Comparison of ENCODE assay signal across 16 mouse cellular contexts in genomic region chr9:63568314-63568713, GRCm38 (mm10). TPM values are rescaled to one million over a fixed set of nuclear protein-coding genes. Genes with fewer than 3 reads are reported as not detected.
A peak's percentile ranks its signal among the peaks of the same experiment; 100 is the strongest.
DNase-seq lines count a peak whose midpoint lies in the region; ATAC-seq and TF ChIP-seq lines count a peak whose summit lies in the region.
"Had no signal": no experiment of that assay in that cellular context is flagged by ENCODE, and none has a peak within 500 bp of the region (broad histone marks: within the 10 kb centered on the region; RNA-seq: fewer than 3 reads in every experiment).

No protein-coding gene starts in this region.

- H3K4me1 ChIP-seq in forebrain, embryonic 12.5 days, result peaks cover 25% of the 10 kb centered on the region
- H3K4me1 ChIP-seq in forebrain, embryonic 15.5 days, result peaks cover 18% of the 10 kb centered on the region
- peaks cover 22% of the 10 kb centered on the region for H3K4me1 ChIP-seq in hindbrain, embryonic 13.5 days (replicated peaks)
- peaks cover 10% of the 10 kb centered on the region for H3K4me1 ChIP-seq in hindbrain, embryonic 16.5 days (ENCODE audit: control insufficient read depth, insufficient read depth, low read depth, low read length)
- peaks cover 9% of the 10 kb centered on the region for H3K4me1 ChIP-seq in lung, embryonic 16.5 days (replicated peaks; ENCODE audit: control insufficient read depth, insufficient read depth, low read length)
- H3K4me1 ChIP-seq in lung, adult 2 months (ENCODE audit: control insufficient read depth, insufficient read depth, low read length), result no peaks in the 10 kb centered on the region

- WGBS in forebrain, embryonic 12.5 days, result 75% methylated on average over 6 of the region's 6 CpGs
- WGBS in forebrain, embryonic 15.5 days, result 58% methylated on average over 6 of the region's 6 CpGs
- WGBS in hindbrain, embryonic 13.5 days, result 73% methylated on average over 6 of the region's 6 CpGs
- WGBS in hindbrain, embryonic 16.5 days, result 56% methylated on average over 6 of the region's 6 CpGs
- 69% methylated on average over 6 of the region's 6 CpGs for WGBS in lung, embryonic 16.5 days
- WGBS in lung, adult 2 months, result 72% methylated on average over 6 of the region's 6 CpGs

- no peak overlapping the region for H3K4me2 ChIP-seq in forebrain, embryonic 12.5 days
- no peak overlapping the region for H3K4me2 ChIP-seq in forebrain, embryonic 15.5 days (replicated peaks)
- no peak overlapping the region for H3K4me2 ChIP-seq in hindbrain, embryonic 13.5 days
- H3K4me2 ChIP-seq in hindbrain, embryonic 16.5 days (ENCODE audit: low read length), result no peak overlapping the region; the same call in 1 of the 2 replicates
- H3K4me2 ChIP-seq in lung, embryonic 16.5 days (ENCODE audit: low read depth, low read length), result 0 out of 2 replicates have a peak overlapping the region, but pooled peaks have one; percentile 18

- H3K9me3 ChIP-seq in forebrain, embryonic 12.5 days, result no peaks in the 10 kb centered on the region
- no peaks in the 10 kb centered on the region for H3K9me3 ChIP-seq in forebrain, embryonic 15.5 days
- H3K9me3 ChIP-seq in hindbrain, embryonic 13.5 days, result no peaks in the 10 kb centered on the region
- no peaks in the 10 kb centered on the region for H3K9me3 ChIP-seq in hindbrain, embryonic 16.5 days (ENCODE audit: control insufficient read depth, low read length)
- H3K9me3 ChIP-seq in lung, embryonic 16.5 days (ENCODE audit: control insufficient read depth, low read length), result no peaks in the 10 kb centered on the region

- ATAC-seq in forebrain, embryonic 12.5 days (ENCODE audit: low FRiP score), result no peak
- no peak for ATAC-seq in forebrain, embryonic 15.5 days (replicated peaks)
- no peak for ATAC-seq in hindbrain, embryonic 13.5 days (ENCODE audit: low FRiP score)
- no peak for ATAC-seq in hindbrain, embryonic 16.5 days
- no peak for ATAC-seq in lung, embryonic 16.5 days (ENCODE audit: low read depth)
- no peak for ATAC-seq in monocyte, adult 5-6 weeks (replicated peaks; ENCODE audit: insufficient number of reproducible peaks, low FRiP score, low TSS enrichment, poor library complexity, severe bottlenecking)
- ATAC-seq: activated CD4-positive, CD25-positive, alpha-beta regulatory T cell, adult 4 months; lung, postnatal 0 days had no signal

- H3K36me3 ChIP-seq in forebrain, embryonic 12.5 days (replicated peaks), result no peaks in the 10 kb centered on the region
- H3K36me3 ChIP-seq in forebrain, embryonic 15.5 days, result no peaks in the 10 kb centered on the region
- H3K36me3 ChIP-seq in hindbrain, embryonic 13.5 days, result no peaks in the 10 kb centered on the region
- H3K36me3 ChIP-seq in hindbrain, embryonic 16.5 days (ENCODE audit: control insufficient read depth, insufficient read depth, low read length), result no peaks in the 10 kb centered on the region
- no peaks in the 10 kb centered on the region for H3K36me3 ChIP-seq in lung, embryonic 16.5 days (ENCODE audit: control insufficient read depth, insufficient read depth, low read length)

- no peak overlapping the region for H3K4me3 ChIP-seq in forebrain, embryonic 12.5 days (replicated peaks)
- H3K4me3 ChIP-seq in forebrain, embryonic 15.5 days, result no peak overlapping the region
- H3K4me3 ChIP-seq in hindbrain, embryonic 13.5 days, result no peak overlapping the region
- no peak overlapping the region for H3K4me3 ChIP-seq in hindbrain, embryonic 16.5 days (ENCODE audit: low read length)
- no peak overlapping the region for H3K4me3 ChIP-seq in lung, embryonic 16.5 days (ENCODE audit: low read length)
- H3K4me3 ChIP-seq in lung, adult 2 months (replicated peaks; ENCODE audit: extremely low read depth, low read depth, low read length), result no peak overlapping the region

- H3K9ac ChIP-seq in forebrain, embryonic 12.5 days, result no peak overlapping the region
- H3K9ac ChIP-seq in forebrain, embryonic 15.5 days (replicated peaks), result no peak overlapping the region
- H3K9ac ChIP-seq in hindbrain, embryonic 13.5 days, result no peak overlapping the region
- no peak overlapping the region for H3K9ac ChIP-seq in hindbrain, embryonic 16.5 days (ENCODE audit: low read depth, low read length)
- no peak overlapping the region for H3K9ac ChIP-seq in lung, embryonic 16.5 days (ENCODE audit: low read length)

- DNase-seq in lung, adult 2 months, result no peak
- no peak for DNase-seq in right cerebral cortex, postnatal 10 days (ENCODE audit: low spot score in 2 of 2)
- DNase-seq: gastrocnemius, postnatal 14 days; kidney, adult 11 months; thymus, postnatal 25 days had no signal

- peaks cover 35% of the 10 kb centered on the region for H3K27me3 ChIP-seq in forebrain, embryonic 12.5 days
- peaks cover 5% of the 10 kb centered on the region; the same call in 1 of the 2 replicates for H3K27me3 ChIP-seq in forebrain, embryonic 15.5 days
- H3K27me3 ChIP-seq in hindbrain, embryonic 13.5 days, result no peaks in the 10 kb centered on the region
- H3K27me3 ChIP-seq in hindbrain, embryonic 16.5 days (replicated peaks; ENCODE audit: control insufficient read depth, insufficient read depth, low read length), result no peaks in the 10 kb centered on the region
- no peaks in the 10 kb centered on the region for H3K27me3 ChIP-seq in lung, embryonic 16.5 days (ENCODE audit: control insufficient read depth, insufficient read depth, low read depth, low read length)

- H3K27ac ChIP-seq in forebrain, embryonic 12.5 days, result peak overlapping the region; percentile 36; the same call in 1 of the 2 replicates
- H3K27ac ChIP-seq in forebrain, embryonic 15.5 days (replicated peaks), result no peak overlapping the region
- peak overlapping the region; percentile 62 for H3K27ac ChIP-seq in hindbrain, embryonic 13.5 days
- no peak overlapping the region for H3K27ac ChIP-seq in hindbrain, embryonic 16.5 days (ENCODE audit: low read depth, low read length)
- H3K27ac ChIP-seq in lung, embryonic 16.5 days (ENCODE audit: low read length), result no peak overlapping the region

- TF ChIP-seq POLR2A in lung, adult 2 months (IDR thresholded peaks at IDR 0.05; ENCODE audit: borderline replicate concordance, extremely low read depth, low read depth, low read length), result no peak

- TF ChIP-seq CTCF in lung, adult 2 months (IDR thresholded peaks at IDR 0.05; ENCODE audit: insufficient read depth, low read length), result no peak

RNA-seq across cellular contexts. Expression of gene Iqch, which starts 34.0 kb away (rescaled TPM):
- 0.10 TPM in 1 of 2 replicates, not detected in the other for polyA plus RNA-seq in forebrain, embryonic 12.5 days (2016; fragmentation: Nextera tagmentation; extraction: Ambion mirVana)
- 0.13 and 0.15 TPM in 2 replicates for polyA plus RNA-seq in forebrain, embryonic 15.5 days (2015; fragmentation: Nextera tagmentation; extraction: Ambion mirVana)
- 0.21 and 0.34 TPM in 2 replicates for polyA plus RNA-seq in hindbrain, embryonic 13.5 days (2015; fragmentation: Nextera tagmentation; extraction: Ambion mirVana)
- 0.14 and 0.16 TPM in 2 replicates for polyA plus RNA-seq in hindbrain, embryonic 16.5 days (2015; fragmentation: Nextera tagmentation; extraction: Ambion mirVana)
- 0.21 and 0.53 TPM in 2 replicates for polyA plus RNA-seq in lung, embryonic 16.5 days (2015; fragmentation: Nextera tagmentation; extraction: Ambion mirVana)
- polyA plus RNA-seq in lung, adult 2 months (2012; rRNA removed), result 0.07 and 0.11 TPM in 2 replicates
- not detected in 3 replicates for total RNA-seq in monocyte, adult 5-6 weeks (2017)
- total RNA-seq: midbrain, postnatal 0 days; neutrophil, adult 5-6 weeks had no signal
- polyA plus RNA-seq: activated CD4-positive, CD25-positive, alpha-beta regulatory T cell, adult 4 months; spleen, adult 2 months had no signal

RNA-seq across cellular contexts. Expression of gene Aagab, which starts 34.1 kb away (rescaled TPM):
- polyA plus RNA-seq in forebrain, embryonic 12.5 days (2016; fragmentation: Nextera tagmentation; extraction: Ambion mirVana), result 50.4 and 51.5 TPM in 2 replicates
- polyA plus RNA-seq in forebrain, embryonic 15.5 days (2015; fragmentation: Nextera tagmentation; extraction: Ambion mirVana), result 52.3 and 56.6 TPM in 2 replicates
- 59.1 and 61.0 TPM in 2 replicates for polyA plus RNA-seq in hindbrain, embryonic 13.5 days (2015; fragmentation: Nextera tagmentation; extraction: Ambion mirVana)
- 63.4 and 66.0 TPM in 2 replicates for polyA plus RNA-seq in hindbrain, embryonic 16.5 days (2015; fragmentation: Nextera tagmentation; extraction: Ambion mirVana)
- 30.1 and 31.1 TPM in 2 replicates for polyA plus RNA-seq in lung, embryonic 16.5 days (2015; fragmentation: Nextera tagmentation; extraction: Ambion mirVana)
- 9.5 and 10.9 TPM in 2 replicates for polyA plus RNA-seq in lung, adult 2 months (2012; rRNA removed)
- 37.0 to 57.3 TPM (median 48.3 TPM) in 3 replicates for total RNA-seq in monocyte, adult 5-6 weeks (2017)

Comparison
In these comparisons a context has a peak if more than half of its experiments do, and no peak if none do; other contexts are left out.
1. H3K27ac ChIP-seq: peak in forebrain, embryonic 12.5 days (single experiment) and hindbrain, embryonic 13.5 days (single experiment); none in forebrain, embryonic 15.5 days (single experiment), hindbrain, embryonic 16.5 days (single experiment) and lung, embryonic 16.5 days (single experiment).